Mouse (Mus musculus) spleen, adult 2 months (tissue): ENCODE data around the gene Map3k12.
A peak's percentile ranks its signal among the peaks of the same experiment; 100 is the strongest.

Experiments used
- CTCF ChIP-seq: fragments of 200-500 bp; IDR thresholded peaks from 2 replicates; pipeline ENCODE4 v1.5.1; 2011; ENCODE audit warnings: mild to moderate bottlenecking, inconsistent platforms; ENCODE audit not compliant: insufficient read depth, insufficient read length, insufficient replicate concordance; ENCODE audit errors: extremely low read depth
- POLR2A ChIP-seq: fragments of 200-500 bp; IDR thresholded peaks from 2 replicates; pipeline ENCODE4 v1.6.1; 2011; ENCODE audit warnings: low read depth, low read length, inconsistent platforms

DNA sequence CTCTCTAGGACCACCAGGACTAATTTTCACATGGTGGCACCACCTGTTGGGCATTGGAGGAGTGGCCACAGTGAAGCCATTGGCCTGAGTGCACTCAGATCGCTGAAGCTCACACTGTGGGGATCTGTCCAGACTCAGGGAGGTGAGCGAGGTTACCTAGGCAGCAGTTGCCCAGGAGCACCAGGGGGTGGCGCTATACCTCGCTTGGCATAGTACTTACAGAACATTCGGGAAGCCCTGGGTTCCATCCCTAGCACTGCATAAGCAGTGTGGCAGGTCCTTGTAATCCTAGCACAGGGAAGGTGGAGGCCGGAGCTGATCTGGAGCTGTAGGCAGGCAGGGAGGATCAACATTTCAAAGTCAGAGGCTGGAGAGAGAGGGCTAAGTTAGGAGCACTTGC lies 60.9 kb downstream of the Map3k12 start:
- TF ChIP-seq CTCF (peak; percentile 20; the same call in 1 of the 2 replicates), POLR2A (no peak)
